Mouse (Mus musculus) MEL (cell line): ENCODE data around the gene Aamp.

Source experiments
- CTCF ChIP-seq, 3 experiments: IDR thresholded peaks in 2 of 3; conservative IDR thresholded peaks in 1 of 3; 2 replicates each; pipeline ENCODE4 v1.5.1; 2011 to 2012; ENCODE audit warnings: low read length in 3 of 3, low read depth in 2 of 3, mild to moderate bottlenecking in 2 of 3, improper control_type of control experiment in 1 of 3, inconsistent platforms in 1 of 3, mixed read lengths in 1 of 3, moderate library complexity in 1 of 3; ENCODE audit not compliant: control insufficient read depth in 1 of 3, insufficient read depth in 1 of 3, poor library complexity in 1 of 3, severe bottlenecking in 1 of 3
- E2F4 ChIP-seq: IDR thresholded peaks from 2 replicates; pipeline ENCODE4 v1.6.1; 2011; ENCODE audit warnings: low read depth, low read length, improper control_type of control experiment, borderline replicate concordance
- EP300 ChIP-seq, 2 experiments: IDR thresholded peaks; 2 replicates each; pipeline ENCODE4 v1.6.1; 2011; ENCODE audit warnings: improper control_type of control experiment in 2 of 2, low read length in 2 of 2, low read depth in 1 of 2, mild to moderate bottlenecking in 1 of 2
- MAX ChIP-seq: IDR thresholded peaks from 2 replicates; pipeline ENCODE4 v1.6.1; 2011; ENCODE audit warnings: low read length, improper control_type of control experiment
- MYC ChIP-seq: IDR thresholded peaks from 2 replicates; pipeline ENCODE4 v1.6.1; 2011; ENCODE audit warnings: low read depth, mild to moderate bottlenecking, low read length, improper control_type of control experiment, moderate library complexity
- POLR2A ChIP-seq, 2 experiments: IDR thresholded peaks; 2 replicates each; pipeline ENCODE4 v1.6.1; 2011 to 2012; ENCODE audit warnings: low read length in 2 of 2, mild to moderate bottlenecking in 2 of 2, control low read depth in 1 of 2, improper control_type of control experiment in 1 of 2, low read depth in 1 of 2, moderate library complexity in 1 of 2; ENCODE audit not compliant: control insufficient read depth in 1 of 2, insufficient read depth in 1 of 2, poor library complexity in 1 of 2
- RAD21 ChIP-seq: IDR thresholded peaks from 2 replicates; pipeline ENCODE4 v1.6.1; 2011; ENCODE audit warnings: mild to moderate bottlenecking, low read depth, low read length, improper control_type of control experiment
- TBP ChIP-seq: IDR thresholded peaks from 2 replicates; pipeline ENCODE4 v1.8.0; 2011; ENCODE audit warnings: low read depth, low read length, improper control_type of control experiment

GRCm38 (mm10) chr1:74307146-74307545, 22.6 kb upstream of the Aamp start:
- TF ChIP-seq E2F4 (no peak), CTCF (IDR thresholded peaks at IDR 0.05 in 2 of 3, conservative IDR thresholded peaks at IDR 0.05 in 1 of 3; ENCODE audit: control insufficient read depth in 1 of 3, insufficient read depth in 1 of 3, low read depth in 2 of 3, low read length in 3 of 3, poor library complexity in 1 of 3, severe bottlenecking in 1 of 3) (no peak), POLR2A (IDR thresholded peaks at IDR 0.05; ENCODE audit: control insufficient read depth in 1 of 2, insufficient read depth in 1 of 2, low read depth in 1 of 2, low read length in 2 of 2, poor library complexity in 1 of 2) (no peak), MYC (no peak), EP300 (IDR thresholded peaks at IDR 0.05; ENCODE audit: low read depth in 1 of 2, low read length in 2 of 2) (no peak), MAX (no peak), RAD21 (no peak), TBP (no peak)
